Mouse (Mus musculus): ENCODE measurements around the gene Sbf1.
A peak's percentile ranks its signal among the peaks of the same experiment; 100 is the strongest.

The Sbf1 gene

DNA sequence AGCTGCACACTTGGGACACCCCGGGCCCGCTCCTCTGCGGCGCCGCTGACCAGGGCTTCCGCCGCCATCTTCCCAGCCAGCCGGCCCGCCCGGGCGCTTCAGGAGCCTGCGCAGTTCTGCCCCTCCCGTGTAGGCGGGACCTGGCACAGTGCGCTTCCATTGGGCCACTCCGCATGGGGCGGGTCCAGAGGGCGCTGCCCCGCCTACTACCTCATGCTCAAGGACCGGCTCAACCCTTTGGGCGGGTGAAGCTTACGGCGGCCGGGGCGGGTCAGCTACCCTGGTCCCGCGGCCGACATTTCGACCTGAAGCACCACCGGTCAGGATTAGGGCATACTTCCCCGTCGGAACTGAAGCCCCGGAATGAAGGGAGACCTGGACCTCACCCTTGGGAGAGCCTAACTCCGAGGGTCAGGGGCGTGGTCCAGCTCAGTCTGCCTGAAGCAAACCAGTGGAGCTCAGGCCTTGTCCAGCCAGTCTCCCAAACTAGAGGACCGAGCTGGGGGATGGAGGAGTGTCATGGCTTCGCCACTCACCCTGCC is at the start of gene Sbf1:
Sbf1 (minus strand) TSS at position 122 of the 542 bp plus-strand sequence.
- DNase-seq = peak; percentile 99

- DNase-seq = peak; percentile 85
These were observed 47.9 kb upstream of the Sbf1 start for GRCm38 (mm10) chr15:89363051-89363450.

DNA sequence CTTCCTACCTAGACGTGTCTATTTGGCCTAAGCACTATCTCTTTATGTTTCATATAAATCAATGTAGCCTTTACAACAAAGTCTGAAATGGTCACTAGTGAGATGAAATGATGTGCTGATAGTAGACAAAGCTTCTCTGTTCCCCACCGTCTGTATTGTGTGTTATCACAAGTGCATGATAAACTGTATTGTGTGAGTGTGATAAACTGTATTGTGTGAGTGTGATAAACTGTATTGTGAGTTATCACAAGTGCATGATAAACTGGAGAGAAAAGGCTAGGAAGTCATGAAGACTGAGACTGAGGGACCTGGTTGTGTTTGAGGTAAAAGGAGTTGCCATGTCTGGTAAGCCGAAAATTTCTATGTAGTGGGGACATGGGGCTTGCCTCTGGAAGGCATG is 43.7 kb upstream of the Sbf1 start:
- DNase-seq = no peak

DNA sequence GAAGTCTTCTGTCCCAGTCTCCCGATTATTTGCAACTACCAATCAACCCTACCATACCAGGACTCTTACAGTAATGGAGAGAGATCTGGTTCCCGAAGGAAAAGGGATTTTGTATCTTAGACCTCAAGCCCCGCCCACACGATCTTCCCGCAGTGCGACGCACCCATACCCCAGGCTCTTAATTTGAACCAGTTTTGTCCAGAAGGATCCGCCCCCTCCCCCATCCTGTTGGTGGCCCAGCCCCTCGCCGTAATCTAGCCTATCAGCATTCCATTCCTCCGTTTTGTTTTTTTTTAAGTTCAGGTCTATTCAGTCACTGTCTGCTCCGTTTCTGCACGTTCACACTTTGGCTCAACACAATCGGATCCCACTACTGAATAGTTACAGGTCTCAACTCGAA is 41.3 kb upstream of the Sbf1 start:
- DNase-seq = peak; percentile 79

DNA sequence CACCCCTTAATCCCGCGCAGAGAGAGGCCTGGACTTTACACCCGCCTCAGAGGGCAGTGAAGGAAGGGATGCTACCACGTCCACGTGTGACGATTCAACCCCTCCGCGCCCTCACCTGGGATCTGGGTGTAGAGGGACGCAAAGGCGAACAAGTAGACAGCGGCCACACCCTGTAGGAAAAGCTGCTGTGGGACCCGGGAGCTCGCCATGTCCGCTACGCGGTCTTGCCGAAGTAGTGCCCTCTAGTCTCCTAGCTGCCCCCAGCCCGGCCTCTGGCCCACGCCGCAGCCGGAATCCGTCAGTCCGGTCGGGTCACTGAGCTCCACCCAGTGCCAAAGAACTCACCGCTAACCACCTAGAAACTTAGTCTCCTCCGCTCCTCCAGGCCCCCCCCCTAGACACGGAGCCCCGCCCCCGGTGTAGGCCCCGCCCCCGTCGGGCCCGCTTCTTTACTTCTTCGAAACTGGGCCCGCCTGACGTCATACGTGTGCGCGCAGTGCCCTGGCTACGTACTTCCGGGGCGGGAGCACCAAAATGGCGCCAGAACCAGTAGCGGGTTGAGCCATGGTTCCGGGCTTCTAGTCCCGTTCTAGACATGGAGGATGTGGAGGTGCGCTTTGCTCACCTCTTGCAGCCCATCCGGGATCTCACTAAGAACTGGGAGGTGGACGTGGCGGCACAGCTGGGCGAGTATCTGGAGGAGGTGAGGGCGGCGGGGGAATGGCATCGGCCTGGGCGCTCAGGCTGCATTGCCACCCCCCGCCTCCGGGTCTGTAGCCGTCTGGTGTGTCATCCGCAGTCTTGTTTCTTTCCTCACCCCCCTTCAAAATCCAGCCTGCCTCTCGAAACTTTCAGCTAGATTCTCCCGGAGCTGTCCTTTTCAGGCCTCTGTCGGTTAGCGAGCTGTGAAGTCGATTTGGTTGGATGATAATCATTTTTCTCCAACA is 40.4 kb upstream of the Sbf1 start, which contains the start of the genes Lmf2 and Ncaph2:
Lmf2 (minus strand) TSS at position 419 of the 947 bp plus-strand sequence.
Ncaph2 (plus strand) TSS at position 479 of the 947 bp plus-strand sequence.
- peak; percentile 97 for DNase-seq

- DNase-seq = no peak
These were observed 39.3 kb upstream of the Sbf1 start for GRCm38 (mm10) chr15:89354455-89354854.

GRCm38 (mm10) chr15:89353837-89354236 is 38.7 kb upstream of the Sbf1 start:
- no peak for DNase-seq

- DNase-seq = no peak
These were observed 37.7 kb upstream of the Sbf1 start for GRCm38 (mm10) chr15:89352795-89353194.

DNA sequence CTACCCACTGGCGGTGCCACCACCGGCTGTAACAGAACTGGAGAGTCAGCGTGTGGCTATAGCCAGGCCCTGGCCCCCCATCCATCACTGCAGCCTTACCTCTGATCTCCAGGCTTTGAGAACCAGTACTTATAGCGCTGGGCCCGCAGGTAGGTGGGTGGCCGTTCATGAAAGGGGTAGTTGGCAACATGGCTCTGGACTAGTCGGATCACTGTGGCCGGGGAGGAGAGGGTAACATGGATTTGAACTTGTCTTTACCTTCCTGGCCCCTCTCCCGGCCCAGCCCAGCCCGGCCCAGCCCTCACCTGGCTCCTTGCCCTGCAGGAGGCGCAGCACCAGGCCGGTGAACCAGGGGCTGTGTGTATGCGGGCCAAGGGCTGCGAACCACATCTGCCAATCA is 36.9 kb upstream of the Sbf1 start:
- DNase-seq = no peak

GRCm38 (mm10) chr15:89351302-89351701 is 36.2 kb upstream of the Sbf1 start:
- no peak for DNase-seq

DNA sequence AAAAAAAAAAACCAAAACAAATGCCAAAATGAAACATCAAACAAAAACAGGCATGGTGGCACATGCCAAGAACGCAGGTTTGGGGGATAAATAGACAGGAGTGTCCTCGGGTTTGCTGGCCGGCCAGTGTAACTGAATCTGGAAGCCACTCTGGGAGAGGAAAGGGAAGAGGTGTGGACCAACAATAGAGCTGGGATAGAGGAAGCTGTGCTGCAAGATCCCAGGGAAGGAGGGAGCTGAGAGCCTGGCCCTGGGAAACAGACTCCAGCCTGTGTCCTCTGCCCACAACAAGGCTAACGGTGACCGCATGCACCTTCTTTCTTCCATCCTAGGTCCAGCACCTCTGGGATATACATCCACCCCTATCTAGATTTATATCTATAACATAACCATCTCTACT is 35.3 kb upstream of the Sbf1 start:
- DNase-seq = peak; percentile 45

DNA sequence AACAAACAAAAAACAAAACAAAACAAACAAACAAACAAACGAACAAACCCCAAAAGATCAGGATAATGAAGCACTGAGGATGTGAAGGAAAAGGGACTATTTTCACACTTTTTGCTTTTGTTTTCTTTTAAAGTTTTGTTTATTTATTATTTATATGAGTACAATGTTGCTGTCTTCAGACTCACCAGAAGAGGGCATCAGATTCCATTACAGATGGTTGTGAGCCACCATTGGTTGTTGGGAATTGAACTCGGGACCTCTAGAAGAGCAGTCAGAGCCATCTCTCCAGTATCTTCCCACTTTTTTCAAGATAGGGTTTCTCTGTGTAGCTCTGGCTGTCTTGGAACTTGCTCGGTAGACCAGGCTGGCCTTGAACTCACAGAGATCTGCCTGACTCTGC is 28.2 kb upstream of the Sbf1 start:
- DNase-seq = peak; percentile 36

DNA sequence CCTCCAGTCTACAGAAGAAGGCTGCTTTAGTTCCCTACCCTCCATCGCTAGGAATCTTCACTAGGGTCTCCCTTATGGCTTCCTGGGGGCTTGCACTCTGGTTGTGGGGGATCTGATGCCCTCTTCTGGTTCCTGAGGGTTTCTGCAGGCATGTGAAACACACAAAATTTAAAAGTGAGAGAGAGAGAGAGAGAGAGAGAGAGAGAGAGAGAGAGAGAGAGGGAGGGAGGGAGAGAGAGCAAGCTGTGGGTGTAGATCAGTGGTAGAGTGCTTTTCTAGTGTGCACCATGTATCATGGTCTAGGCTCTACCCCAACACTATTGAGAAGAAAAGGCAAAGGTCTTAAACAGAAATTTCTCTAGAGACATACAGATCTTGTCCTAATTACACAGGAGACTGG is 26.6 kb upstream of the Sbf1 start:
- DNase-seq = no peak

DNA sequence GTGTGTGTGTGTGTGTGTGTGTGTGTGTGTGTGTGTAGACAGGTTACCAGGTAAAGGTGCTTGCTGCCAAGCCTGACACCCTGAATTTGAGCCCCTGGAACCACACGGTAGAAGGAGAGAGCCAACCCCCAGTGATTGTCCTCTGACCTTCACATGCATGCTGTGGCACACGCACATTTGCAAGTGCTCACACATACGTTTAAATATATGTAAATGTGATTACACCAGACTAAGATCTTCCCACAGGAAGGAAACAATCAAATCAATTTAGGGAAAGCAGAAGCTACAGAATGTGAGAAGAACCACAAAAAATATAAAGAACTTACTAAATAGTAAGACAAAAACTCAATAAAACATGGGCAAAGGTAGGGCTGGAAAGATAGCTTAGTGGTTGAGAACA is 25.0 kb upstream of the Sbf1 start:
- no peak for DNase-seq

DNA sequence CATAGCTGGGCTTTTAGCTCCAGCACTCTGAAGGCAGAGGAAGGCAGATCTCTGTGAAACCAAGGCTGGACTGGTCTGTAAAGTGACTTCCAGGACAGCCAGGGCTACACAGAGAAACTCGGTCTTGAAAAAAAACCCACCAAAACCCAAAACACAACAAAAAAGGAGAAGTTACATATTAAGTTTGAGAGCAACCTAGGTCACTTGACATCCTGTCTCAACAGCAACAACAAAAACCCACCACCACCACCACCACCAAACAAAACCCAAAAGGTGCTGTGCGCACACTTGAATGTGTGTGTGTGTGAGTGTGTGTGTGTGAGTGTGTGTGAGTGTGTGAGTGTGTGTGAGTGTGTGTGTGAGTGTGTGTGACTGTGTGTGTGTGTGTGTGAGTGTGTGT is 24.6 kb upstream of the Sbf1 start:
- DNase-seq = no peak

DNA sequence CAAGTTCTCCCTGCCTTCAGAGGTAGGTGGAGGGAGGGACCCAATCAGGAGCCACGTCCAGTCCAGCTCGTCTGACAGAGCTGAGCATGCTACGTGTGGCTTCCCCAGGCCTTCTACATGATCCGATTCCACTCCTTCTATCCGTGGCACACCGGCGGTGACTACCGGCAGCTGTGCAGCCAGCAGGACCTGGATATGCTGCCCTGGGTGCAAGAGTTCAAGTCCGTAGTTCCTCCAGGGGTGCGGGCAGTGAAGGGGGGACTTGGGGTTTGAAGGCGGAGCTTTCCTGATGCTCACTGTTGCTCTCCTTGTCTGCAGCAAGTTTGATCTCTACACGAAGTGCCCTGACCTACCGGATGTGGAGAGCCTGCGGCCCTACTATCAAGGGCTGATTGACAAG is 21.3 kb upstream of the Sbf1 start:
- DNase-seq = no peak

GRCm38 (mm10) chr15:89334774-89335537 is 19.8 kb upstream of the Sbf1 start:
- no peak for DNase-seq

DNA sequence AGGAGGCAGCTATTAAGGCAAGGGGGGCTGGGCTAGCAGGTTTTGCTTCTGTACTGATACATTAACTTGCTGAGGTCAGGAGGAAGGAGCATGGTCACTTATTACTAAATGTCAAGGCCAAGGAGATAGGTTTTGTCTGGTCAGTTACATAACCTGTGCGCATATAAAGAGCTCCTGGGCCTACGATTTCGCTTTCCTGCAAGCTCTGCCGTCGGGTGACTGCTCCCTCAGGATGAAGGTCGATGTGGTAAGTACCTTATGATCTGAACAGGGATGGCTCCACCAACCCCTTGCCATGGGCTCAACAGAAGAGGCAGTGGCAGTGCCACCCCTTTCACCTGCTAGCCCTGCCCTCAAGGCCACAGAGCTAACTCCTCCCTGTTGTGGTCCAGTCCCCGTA is 19.2 kb upstream of the Sbf1 start, which contains the start of gene Miox:
Miox (plus strand) TSS at position 128 of the 400 bp plus-strand sequence.
- no peak for DNase-seq

DNA sequence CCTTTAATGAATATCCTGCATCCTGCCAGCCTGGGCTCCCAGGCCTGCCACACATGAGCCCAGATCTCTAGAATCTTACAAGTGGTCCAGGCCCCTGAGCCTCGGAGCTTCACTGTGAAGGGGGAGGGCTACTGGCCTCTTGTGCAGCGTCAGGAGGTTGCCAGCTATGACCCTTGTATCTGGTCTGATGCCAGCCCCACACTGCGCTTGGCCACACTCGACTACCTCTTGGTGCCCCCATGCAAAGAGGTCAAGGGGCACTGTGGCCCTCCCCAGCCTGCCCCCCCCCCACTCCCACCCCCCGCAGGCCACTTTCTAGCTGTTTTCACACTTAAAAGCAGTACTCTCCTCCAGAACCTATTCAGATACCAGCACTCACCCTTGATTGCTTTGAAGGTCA is 11.3 kb upstream of the Sbf1 start:
- DNase-seq = no peak

GRCm38 (mm10) chr15:89323656-89324055 is 8.5 kb upstream of the Sbf1 start:
- no peak for DNase-seq

DNA sequence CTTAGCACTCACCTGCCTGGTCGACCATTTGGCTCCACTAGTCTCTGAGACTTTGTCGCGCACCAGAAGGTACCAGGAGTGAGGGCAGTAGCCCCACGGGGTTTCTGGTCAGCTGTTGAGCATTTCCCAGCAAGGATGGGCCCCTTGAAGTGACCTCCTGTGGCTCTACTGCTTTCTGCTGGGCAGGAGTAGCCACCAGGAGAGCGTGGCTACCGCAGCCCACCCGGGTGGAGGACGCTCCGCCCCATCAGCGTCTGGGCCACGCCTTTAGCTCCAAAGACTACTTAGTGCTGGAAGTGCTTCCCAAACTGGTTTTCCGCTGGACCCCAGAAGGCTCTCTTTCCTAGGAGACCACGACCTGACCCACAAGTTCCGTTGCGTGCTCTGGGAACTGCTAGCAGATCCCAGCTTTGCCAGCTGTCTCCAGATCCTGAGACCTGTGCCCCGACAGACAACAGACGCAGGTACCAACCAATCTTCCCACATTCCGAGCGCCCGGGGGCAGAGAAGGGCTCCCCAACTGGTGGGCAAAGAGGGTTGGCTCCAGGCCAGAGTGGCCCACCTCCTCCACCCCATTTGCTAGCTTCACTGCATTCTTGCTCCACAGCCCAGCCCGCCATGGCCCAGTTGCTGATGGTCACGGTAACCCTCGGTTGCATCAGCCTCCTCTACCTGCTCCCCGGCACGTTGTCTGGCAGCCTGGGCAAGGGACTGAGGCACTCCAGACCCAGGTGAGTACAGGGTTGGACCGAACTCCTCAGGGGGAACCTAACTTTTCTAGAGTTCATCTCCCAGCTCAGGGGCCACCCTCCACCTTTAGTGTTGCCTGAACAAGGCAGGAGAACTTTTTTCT is 7.8 kb upstream of the Sbf1 start, which contains the start of gene Adm2:
Adm2 (plus strand) TSS at position 51 of the 853 bp plus-strand sequence.
- DNase-seq = no peak

GRCm38 (mm10) chr15:89321264-89321663 is 6.2 kb upstream of the Sbf1 start:
- DNase-seq = no peak

Measured in lung, postnatal 36 days (tissue).